In the genomic region with DNA sequence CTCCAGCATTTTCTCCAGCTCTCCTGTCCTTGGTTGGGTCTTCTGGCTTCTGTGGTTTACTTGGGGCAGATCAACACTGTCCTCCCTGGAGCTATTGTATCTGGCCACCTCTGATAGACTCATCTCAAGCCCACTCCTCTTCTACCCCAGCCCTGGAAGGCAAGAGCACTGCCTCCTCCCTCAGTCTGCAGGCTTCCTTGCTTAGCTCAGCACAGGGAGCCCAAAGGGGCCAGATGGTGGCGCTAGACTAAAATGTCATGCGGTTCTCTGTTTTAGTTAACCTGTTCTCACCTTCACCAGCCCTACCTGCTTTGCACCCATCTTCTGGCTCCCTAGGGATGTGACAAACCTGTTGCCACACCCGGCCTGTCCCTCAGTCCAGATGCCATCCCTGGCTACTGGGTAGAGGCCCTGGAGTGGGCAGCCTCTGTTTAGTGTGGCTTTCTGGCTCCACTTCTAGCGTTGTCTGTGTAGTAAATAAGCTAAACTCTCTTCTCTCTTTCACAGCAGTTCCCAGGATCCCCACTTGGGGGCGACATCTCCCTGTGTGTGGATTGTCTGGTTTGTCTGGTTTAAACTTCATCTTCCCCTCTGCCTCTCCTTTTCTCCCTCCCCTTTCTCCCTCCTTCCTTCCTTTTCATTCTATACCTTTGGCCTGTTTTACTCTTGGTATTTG, we compare ENCODE assay signal across 9 mouse cellular contexts. TPM values are rescaled to one million over a fixed set of nuclear protein-coding genes. Genes with fewer than 3 reads are reported as not detected.
A peak's percentile ranks its signal among the peaks of the same experiment; 100 is the strongest.
DNase-seq lines count a peak whose midpoint lies in the region; ATAC-seq lines count a peak whose summit lies in the region.
"Had no signal": no experiment of that assay in that cellular context is flagged by ENCODE, and none has a peak within 500 bp of the region (broad histone marks: within the 10 kb centered on the region; RNA-seq: fewer than 3 reads in every experiment).

No protein-coding gene starts in this region.

- H3K4me1 ChIP-seq in forebrain, embryonic 15.5 days = no peaks in the 10 kb centered on the region
- H3K4me1 ChIP-seq in neural tube, embryonic 14.5 days (ENCODE audit: control insufficient read depth, insufficient read depth, low read length) = no peaks in the 10 kb centered on the region
- H3K4me1 ChIP-seq: megakaryocyte, embryonic 14.5 days had no signal

- no peak overlapping the region for H3K9ac ChIP-seq in forebrain, embryonic 15.5 days (replicated peaks)
- H3K9ac ChIP-seq in neural tube, embryonic 14.5 days (replicated peaks; ENCODE audit: low read depth, low read length) = no peak overlapping the region

- DNase-seq in ovary, postnatal 10 days (ENCODE audit: low spot score) = peak; percentile 45
- no peak for DNase-seq in ovary, adult 18-20 months (ENCODE audit: low spot score)
- DNase-seq in c-Kit-positive CD71-positive TER-119-positive erythroid progenitor cells, embryonic 14.5 days (ENCODE audit: low spot score) = peak; percentile 28
- DNase-seq in kidney, adult 11 months = peak; percentile 45
- DNase-seq in left cerebral cortex, postnatal 4 days = peak; percentile 84
- DNase-seq in thymus, postnatal 4 days = peak; percentile 81

- WGBS in forebrain, embryonic 15.5 days = 19% methylated on average over 5 of the region's 5 CpGs
- WGBS in neural tube, embryonic 14.5 days = 18% methylated on average over 5 of the region's 5 CpGs

- no peak overlapping the region for H3K4me2 ChIP-seq in forebrain, embryonic 15.5 days (replicated peaks)
- no peak overlapping the region for H3K4me2 ChIP-seq in neural tube, embryonic 14.5 days (ENCODE audit: low read depth, low read length)

- ATAC-seq in forebrain, embryonic 15.5 days (replicated peaks) = peak; percentile 69
- ATAC-seq in neural tube, embryonic 14.5 days (ENCODE audit: low read depth) = peak; percentile 65; the same call in 1 of the 2 replicates

- H3K36me3 ChIP-seq in forebrain, embryonic 15.5 days = no peaks in the 10 kb centered on the region
- no peaks in the 10 kb centered on the region for H3K36me3 ChIP-seq in neural tube, embryonic 14.5 days (ENCODE audit: control insufficient read depth, insufficient read depth, low read length)

- no peaks in the 10 kb centered on the region for H3K9me3 ChIP-seq in forebrain, embryonic 15.5 days
- no peaks in the 10 kb centered on the region for H3K9me3 ChIP-seq in neural tube, embryonic 14.5 days (ENCODE audit: control insufficient read depth, low read length)

- no peak overlapping the region for H3K4me3 ChIP-seq in forebrain, embryonic 15.5 days
- no peak overlapping the region for H3K4me3 ChIP-seq in neural tube, embryonic 14.5 days (ENCODE audit: low read depth, low read length)
- H3K4me3 ChIP-seq: megakaryocyte, embryonic 14.5 days had no signal

- H3K27ac ChIP-seq in forebrain, embryonic 15.5 days (replicated peaks) = no peak overlapping the region
- H3K27ac ChIP-seq in neural tube, embryonic 14.5 days (ENCODE audit: low read depth, low read length) = no peak overlapping the region

- no peaks in the 10 kb centered on the region for H3K27me3 ChIP-seq in forebrain, embryonic 15.5 days
- no peaks in the 10 kb centered on the region for H3K27me3 ChIP-seq in neural tube, embryonic 14.5 days (ENCODE audit: control insufficient read depth, insufficient read depth, low read length)

- intact Hi-C loops in left cerebral cortex, postnatal 4 days (cut with DNase I) = loop anchor here (5.0 to 10.0 kb wide), 2 partner anchors 414 to 506 kb away; a partner anchor contains a TSS

RNA-seq across cellular contexts. Expression of a gene that starts 16.0 kb away (rescaled TPM):
- polyA plus RNA-seq in forebrain, embryonic 15.5 days (2015; fragmentation: Nextera tagmentation; extraction: Ambion mirVana) = 6.5 and 7.3 TPM in 2 replicates
- total RNA-seq in left cerebral cortex, postnatal 4 days (2021) = 10 to 100 TPM; 17.9 to 20.2 TPM
- 4.9 and 9.9 TPM in 2 replicates for polyA plus RNA-seq in neural tube, embryonic 14.5 days (2014; fragmentation: Nextera tagmentation; extraction: Ambion mirVana)
